Mouse (Mus musculus) embryonic stem cell, embryonic (primary cell): ENCODE data around the gene Eva1a.

Experiments
- CTCF ChIA-PET, 4 experiments: fragments of 300-600 bp in 2 of 4; fragments of 350-600 bp in 2 of 4; sonication (Branson Sonifier 250); formaldehyde crosslinking; loops; one replicate each; lab custom pipeline; 2022; ENCODE audit warnings: inconsistent platforms in 2 of 4; lab: Charles Lee
- POLR2A ChIA-PET, 4 experiments: fragments of 300-600 bp in 2 of 4; fragments of 350-600 bp in 2 of 4; sonication (Branson Sonifier 250); formaldehyde crosslinking; loops; one replicate each; lab custom pipeline; 2022; ENCODE audit warnings: antibody characterized with exemption in 4 of 4, inconsistent platforms in 1 of 4; lab: Charles Lee

Eva1a gene

GRCm38 (mm10) chr6:82040834-82041487, at the start of gene Eva1a:
Gene Eva1a, plus strand, starts transcription at chr6:82041043.
- ChIA-PET POLR2A (interaction anchor here in 3 of 4 experiments (0.5 to 1.7 kb wide), 7 partner anchors 10 to 1849 kb away, joined by 3 to 4 read pairs (median 3); no protein-coding TSS in a partner anchor), CTCF (interaction anchor here in 2 of 4 experiments (0.7 to 2.0 kb wide), 3 partner anchors 54 to 537 kb away, joined by 3 to 6 read pairs (median 3); no protein-coding TSS in a partner anchor)

GRCm38 (mm10) chr6:82012392-82012791, 28.5 kb upstream of the Eva1a start:
- ChIA-PET CTCF (interaction anchor here in 1 of 4 experiments (1.1 kb wide), 1 partner anchor 25 kb away, joined by 6 read pairs; no protein-coding TSS in a partner anchor), POLR2A (interaction anchor here in 3 of 4 experiments (0.6 to 1.1 kb wide), 4 partner anchors 19 to 59 kb away, joined by 3 read pairs; no protein-coding TSS in a partner anchor)

- ChIA-PET CTCF (interaction anchor here in 2 of 4 experiments (0.6 to 0.9 kb wide), 2 partner anchors 88 to 97 kb away, joined by 3 read pairs; no protein-coding TSS in a partner anchor), POLR2A (interaction anchor here in 1 of 4 experiments (2.0 kb wide), 1 partner anchor 22 kb away, joined by 5 read pairs; no protein-coding TSS in a partner anchor)
These were observed 19.8 kb upstream of the Eva1a start for GRCm38 (mm10) chr6:82021074-82021473.

- ChIA-PET CTCF (interaction anchor here in 1 of 4 experiments (1.3 kb wide), 1 partner anchor 98 kb away, joined by 3 read pairs; no protein-coding TSS in a partner anchor), POLR2A (no interaction called here)
These were observed 19.3 kb upstream of the Eva1a start for GRCm38 (mm10) chr6:82021494-82021893.

- ChIA-PET CTCF (interaction anchor here in 1 of 4 experiments (0.6 kb wide), 1 partner anchor 82 kb away, joined by 4 read pairs; no protein-coding TSS in a partner anchor), POLR2A (interaction anchor here in 2 of 4 experiments (0.7 to 1.5 kb wide), 2 partner anchors 10 to 292 kb away, joined by 3 read pairs; no protein-coding TSS in a partner anchor)
These were observed 11.0 kb upstream of the Eva1a start for GRCm38 (mm10) chr6:82029611-82030510.

- CTCF ChIA-PET, result interaction anchor here in 1 of 4 experiments (0.6 kb wide), 1 partner anchor 82 kb away, joined by 4 read pairs; no protein-coding TSS in a partner anchor
- POLR2A ChIA-PET, result interaction anchor here in 1 of 4 experiments (0.7 kb wide), 1 partner anchor 291 kb away, joined by 3 read pairs; no protein-coding TSS in a partner anchor
These were observed 10.3 kb upstream of the Eva1a start for GRCm38 (mm10) chr6:82030511-82030884.

- POLR2A ChIA-PET, result no interaction called here
- CTCF ChIA-PET, result interaction anchor here in 1 of 4 experiments (1.0 kb wide), 1 partner anchor 50 kb away, joined by 13 read pairs; no protein-coding TSS in a partner anchor
These were observed 3.6 kb upstream of the Eva1a start for GRCm38 (mm10) chr6:82037211-82037610.

GRCm38 (mm10) chr6:82039193-82039592, 1.6 kb upstream of the Eva1a start:
- ChIA-PET CTCF (no interaction called here), POLR2A (interaction anchor here in 1 of 4 experiments (1.7 kb wide), 1 partner anchor 16 kb away, joined by 3 read pairs; no protein-coding TSS in a partner anchor)

GRCm38 (mm10) chr6:82039968-82040367, 875 bp upstream of the Eva1a start:
- ChIA-PET POLR2A (interaction anchor here in 2 of 4 experiments (0.8 to 1.7 kb wide), 3 partner anchors 11 to 17 kb away, joined by 3 to 4 read pairs (median 3); no protein-coding TSS in a partner anchor), CTCF (interaction anchor here in 1 of 4 experiments (1.0 kb wide), 1 partner anchor 53 kb away, joined by 3 read pairs; no protein-coding TSS in a partner anchor)

GRCm38 (mm10) chr6:82041488-82042295, 849 bp downstream of the Eva1a start:
- ChIA-PET POLR2A (interaction anchor here in 3 of 4 experiments (0.5 to 2.4 kb wide), 16 partner anchors 9 to 1198 kb away, joined by 3 to 7 read pairs (median 4); partner anchors contain the start of genes Gcfc2 (in 1 of the 3) and Hk2 (in 1 of the 3)), CTCF (interaction anchor here in 3 of 4 experiments (0.6 to 2.2 kb wide), 12 partner anchors 9 to 1434 kb away, joined by 3 to 6 read pairs (median 4); no protein-coding TSS in a partner anchor)

- POLR2A ChIA-PET, result interaction anchor here in 3 of 4 experiments (0.6 to 2.4 kb wide), 19 partner anchors 10 to 1648 kb away, joined by 3 to 10 read pairs (median 4); partner anchors contain the start of genes Gcfc2 (in 1 of the 3) and Hk2 (in 1 of the 3)
- CTCF ChIA-PET, result interaction anchor here in 3 of 4 experiments (0.6 to 2.2 kb wide), 13 partner anchors 8 to 1435 kb away, joined by 3 to 6 read pairs (median 4); no protein-coding TSS in a partner anchor
These were observed 1.7 kb downstream of the Eva1a start for GRCm38 (mm10) chr6:82042296-82043125.

- CTCF ChIA-PET, result interaction anchor here in 2 of 4 experiments (0.5 to 2.2 kb wide), 2 partner anchors 76 to 1540 kb away, joined by 6 to 7 read pairs; no protein-coding TSS in a partner anchor
These were observed 2.8 kb downstream of the Eva1a start for GRCm38 (mm10) chr6:82043634-82044033.

GRCm38 (mm10) chr6:82044509-82044908, 3.7 kb downstream of the Eva1a start:
- ChIA-PET CTCF (interaction anchor here in 1 of 4 experiments (0.6 kb wide), 1 partner anchor 124 kb away, joined by 7 read pairs; no protein-coding TSS in a partner anchor), POLR2A (interaction anchor here in 2 of 4 experiments (0.7 to 2.4 kb wide), 2 partner anchors 51 to 57 kb away, joined by 4 to 7 read pairs; no protein-coding TSS in a partner anchor)

More at GRCm38 (mm10) chr6:82043634-82044033, 2.8 kb downstream of the Eva1a start:
- POLR2A ChIA-PET, result interaction anchor here in 2 of 4 experiments (0.7 to 2.4 kb wide), 7 partner anchors 10 to 832 kb away, joined by 3 to 8 read pairs (median 5); no protein-coding TSS in a partner anchor

GRCm38 (mm10) chr6:82047977-82048376, 7.1 kb downstream of the Eva1a start:
- ChIA-PET POLR2A (interaction anchor here in 1 of 4 experiments (0.5 to 0.7 kb wide), 2 partner anchors 13 to 28 kb away, joined by 3 read pairs; no protein-coding TSS in a partner anchor), CTCF (interaction anchor here in 1 of 4 experiments (0.6 kb wide), 2 partner anchors 12 to 129 kb away, joined by 5 to 7 read pairs; no protein-coding TSS in a partner anchor)

GRCm38 (mm10) chr6:82050201-82050600, 9.4 kb downstream of the Eva1a start:
- CTCF ChIA-PET, result interaction anchor here in 2 of 4 experiments (0.8 to 0.9 kb wide), 2 partner anchors 8 to 63 kb away, joined by 3 read pairs; no protein-coding TSS in a partner anchor
- POLR2A ChIA-PET, result interaction anchor here in 1 of 4 experiments (1.5 kb wide), 1 partner anchor 9 kb away, joined by 4 read pairs; the partner anchor contains the start of gene Eva1a
